Mouse (Mus musculus): ENCODE measurements around the gene Dynlt1b.
"Not testable (repeated sequence)": the region's sequence is repeated elsewhere in the genome, so short reads cannot be mapped to it uniquely, and the experiment has no call there.

DNA sequence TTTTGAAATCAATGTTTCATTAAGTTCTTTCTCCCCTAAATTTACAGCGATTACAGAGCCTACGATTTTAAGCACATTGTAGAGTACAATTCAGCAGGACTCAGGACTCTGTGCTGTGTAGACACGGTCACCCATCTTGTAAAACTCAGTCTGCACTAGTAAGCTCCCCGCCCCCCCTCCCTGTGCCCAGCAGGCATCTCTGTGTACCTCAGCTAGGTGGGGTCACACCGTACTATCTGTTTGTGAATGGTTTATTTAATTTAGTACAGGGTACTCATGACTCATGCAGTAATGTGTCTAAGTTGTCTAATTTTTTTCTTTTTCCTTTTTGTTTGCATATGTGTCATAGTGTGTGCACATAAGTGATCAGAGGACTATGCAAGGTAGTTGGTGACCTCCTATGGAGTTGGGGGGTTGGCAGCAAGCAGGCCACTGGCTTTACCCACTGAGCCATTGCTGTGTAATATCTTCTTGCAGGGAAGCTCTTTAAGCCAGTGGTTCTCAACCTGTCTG lies 31.2 kb downstream of the Dynlt1b start:
- not testable (repeated sequence) for TF ChIP-seq CTCF (IDR thresholded peaks at IDR 0.05; ENCODE audit: low read depth, low read length); POLR2A (IDR thresholded peaks at IDR 0.05; ENCODE audit: extremely low read depth, insufficient read depth, low read length)
